Mouse (Mus musculus): ENCODE measurements around the gene Cluh.

Gene Cluh

DNA sequence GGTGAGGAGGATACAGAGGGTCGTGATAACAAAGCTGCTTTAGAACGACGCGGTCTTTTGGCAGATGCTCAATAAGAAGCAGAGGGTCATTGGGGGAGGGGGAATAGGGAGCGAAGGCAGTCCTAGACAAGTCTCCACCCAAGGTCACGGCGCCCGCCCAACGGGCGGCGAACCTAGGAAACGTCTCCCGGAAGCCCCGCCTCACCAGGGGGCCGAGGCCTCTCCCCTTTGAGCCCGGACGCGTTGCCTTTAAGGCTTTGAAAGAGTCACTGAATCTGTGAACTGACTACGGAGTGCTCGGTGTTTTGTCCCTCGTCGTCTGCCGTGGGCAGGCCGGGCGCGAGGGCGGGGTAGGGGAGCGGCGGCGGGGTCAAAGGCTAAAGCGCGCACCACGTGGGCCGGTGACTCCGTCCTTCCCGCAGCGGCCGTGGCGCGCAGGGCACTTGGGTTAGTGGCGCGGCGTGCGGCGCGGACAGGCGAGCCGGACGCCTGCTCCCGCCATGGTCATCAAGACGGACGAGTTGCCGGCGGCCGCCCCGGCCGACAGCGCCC is at the start of gene Cluh:
Gene Cluh (plus strand): TSS at position 401 of the 552 bp plus-strand sequence.
- peak; percentile 92 for DNase-seq

DNA sequence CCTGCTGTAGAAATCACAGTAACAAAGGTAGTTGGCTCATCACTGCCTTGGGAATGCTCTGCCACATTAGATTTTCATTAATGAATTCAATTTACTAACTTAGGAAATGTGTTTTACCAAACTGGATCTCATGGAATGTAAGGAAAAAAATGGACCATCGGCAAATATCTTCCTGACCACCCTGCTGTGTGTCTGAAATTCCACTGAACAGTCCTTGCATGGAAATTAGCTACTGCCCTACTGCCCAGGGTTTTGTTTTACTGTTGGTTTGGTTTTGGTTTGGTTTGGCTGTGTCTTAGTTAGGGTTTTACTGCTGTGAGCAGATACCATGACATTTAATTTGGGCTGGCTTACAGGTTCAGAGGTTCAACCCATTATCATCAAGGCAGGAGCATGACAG is 47.0 kb upstream of the Cluh start:
- no peak for DNase-seq

DNA sequence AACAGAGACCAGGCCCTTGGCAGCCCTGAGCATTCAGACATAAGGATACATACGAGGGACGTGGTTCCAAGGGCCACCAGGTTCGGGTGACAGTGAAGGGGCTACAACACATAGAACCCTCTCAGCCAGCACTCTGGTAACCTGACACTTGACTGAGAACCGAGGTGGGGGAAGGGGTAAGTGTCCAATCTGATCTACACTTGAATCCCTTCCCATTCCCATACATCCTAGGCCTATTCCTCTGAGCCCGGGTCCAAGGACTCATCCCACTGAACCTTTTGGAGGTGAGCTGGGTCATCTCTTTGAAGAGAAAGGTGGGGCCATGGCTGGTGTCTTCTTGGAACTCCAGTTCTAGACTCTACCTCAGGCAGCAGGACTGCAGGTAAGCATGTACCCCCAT is 39.2 kb upstream of the Cluh start:
- no peak for DNase-seq

DNA sequence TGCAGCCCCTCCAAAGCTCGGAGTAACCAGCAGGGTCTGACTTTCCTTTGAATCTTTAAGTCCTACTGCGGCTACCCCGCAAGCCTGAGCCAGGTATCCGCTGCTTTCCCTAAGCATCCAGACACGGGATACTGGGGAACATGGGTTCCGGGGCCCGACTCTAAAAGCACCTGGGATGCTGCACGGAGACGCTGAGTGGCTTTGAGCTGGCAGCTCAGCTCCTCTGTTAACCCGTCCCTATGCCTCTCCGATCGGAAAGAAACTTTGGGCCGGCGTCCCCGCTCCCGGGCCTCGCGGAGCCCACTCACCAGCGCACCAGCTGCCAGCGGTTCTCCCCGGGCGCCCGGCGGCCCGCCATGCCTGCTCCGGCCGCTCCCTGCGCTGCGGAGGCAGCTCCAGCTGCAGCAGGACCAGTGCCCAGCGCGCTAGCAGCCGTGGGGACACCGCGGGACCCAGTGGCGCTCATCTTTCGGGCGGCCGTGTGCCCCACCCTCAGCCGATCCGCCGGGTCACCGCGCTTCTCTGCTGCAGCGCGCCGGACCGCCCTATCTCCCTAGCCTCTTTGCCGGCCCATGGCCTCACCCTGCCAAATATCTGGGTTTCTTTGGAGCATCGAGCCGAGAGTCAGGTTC is 38.6 kb upstream of the Cluh start, which contains the start of gene Rap1gap2:
Gene Rap1gap2 (minus strand): TSS at position 371 of the 632 bp plus-strand sequence.
- DNase-seq = no peak

DNA sequence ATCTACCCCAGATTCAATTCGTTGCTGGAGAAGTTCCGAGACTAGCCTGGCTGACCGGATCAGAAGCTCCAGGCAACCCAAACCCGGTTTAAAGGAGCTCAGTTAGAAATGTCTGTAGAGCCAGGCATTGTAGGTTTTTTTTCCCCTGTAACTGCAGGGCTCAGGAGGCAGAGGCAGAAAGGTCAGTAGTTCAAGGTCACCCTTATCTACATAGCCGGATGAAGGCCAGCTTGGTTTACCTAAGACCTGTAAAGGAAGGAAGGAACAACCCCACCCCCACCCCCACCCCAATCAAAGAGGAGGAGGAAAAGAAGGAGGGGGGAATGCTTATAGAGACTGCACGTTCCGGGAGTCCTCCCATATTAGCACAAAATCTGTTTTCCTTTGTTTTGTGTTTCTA is 37.9 kb upstream of the Cluh start:
- no peak for DNase-seq

DNA sequence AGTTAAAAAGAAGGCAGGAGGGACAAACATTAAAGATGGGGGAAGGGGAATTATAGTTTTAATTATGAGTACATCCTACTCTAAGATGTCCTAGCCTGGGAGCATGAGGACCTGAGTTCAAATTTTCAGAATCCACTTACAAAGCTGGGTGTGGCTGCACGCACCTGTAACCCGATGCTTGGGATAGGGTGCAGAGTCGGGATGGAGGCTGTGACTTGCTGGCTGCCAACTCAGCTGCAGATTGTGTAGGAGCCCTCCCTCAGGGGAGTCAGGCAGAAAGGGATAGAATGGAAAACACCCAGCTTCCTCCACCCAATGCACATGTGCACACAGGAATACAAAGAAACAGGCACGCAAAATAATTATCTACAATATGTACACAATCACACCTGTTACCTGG is 35.9 kb upstream of the Cluh start:
- DNase-seq = no peak

DNA sequence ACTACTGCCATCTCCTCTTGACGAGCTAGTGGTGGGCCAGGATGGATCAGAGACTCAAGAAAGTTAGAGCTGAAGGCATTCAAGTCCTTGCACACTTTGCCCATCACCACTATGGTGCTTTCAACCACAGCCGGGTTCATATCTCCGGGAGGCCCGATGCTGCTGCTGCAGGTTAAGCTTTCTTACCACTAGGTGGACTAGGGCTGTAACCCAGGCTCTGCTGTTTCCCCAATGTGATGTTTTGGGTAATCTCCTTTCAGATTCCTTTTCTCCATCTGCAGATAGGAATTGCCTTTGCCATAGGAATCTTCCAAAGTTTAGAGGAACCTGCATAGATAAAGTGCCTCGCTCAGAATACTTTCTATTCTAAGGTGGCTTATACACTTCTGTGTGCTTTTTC is 33.7 kb upstream of the Cluh start:
- no peak for DNase-seq

DNA sequence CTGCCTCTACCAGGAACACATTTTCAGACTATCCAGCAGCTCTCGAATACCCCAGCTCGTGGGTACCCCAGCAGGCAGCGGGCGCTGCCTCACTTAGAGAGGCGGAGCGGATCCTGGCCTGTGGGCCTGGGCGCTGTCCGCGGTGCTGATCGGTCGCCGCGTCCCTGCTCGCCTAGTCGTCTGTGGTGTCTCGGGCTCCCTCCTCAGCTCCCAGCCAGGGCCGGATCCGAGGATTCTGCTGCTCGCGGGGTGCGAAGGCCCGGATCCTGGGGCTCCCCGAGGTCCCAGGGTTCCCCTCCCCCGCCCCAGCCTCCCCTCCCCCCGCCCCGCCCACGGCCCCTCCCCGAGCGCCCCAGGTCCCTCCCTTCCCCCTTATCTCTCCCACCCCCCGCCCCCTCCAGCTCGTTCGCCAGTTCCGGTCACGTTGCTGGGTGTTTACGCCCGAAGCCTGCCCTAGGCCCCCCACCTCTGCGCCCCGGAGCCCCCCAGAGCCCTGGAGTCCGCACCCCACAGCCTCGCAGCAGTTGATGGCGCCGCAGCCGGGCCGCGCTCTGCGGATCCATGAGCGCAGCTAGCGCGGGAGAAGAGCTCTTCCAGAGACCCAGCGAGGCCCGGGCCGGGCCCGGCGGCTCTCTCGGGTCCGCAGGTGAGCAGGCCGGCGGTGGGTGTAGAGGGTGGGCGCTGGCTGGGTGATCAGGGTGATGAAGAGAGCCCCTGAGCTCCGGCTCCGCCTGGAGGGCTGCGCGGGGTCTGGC is 29.9 kb upstream of the Cluh start, which contains the start of gene Ccdc92b:
Gene Ccdc92b (plus strand): TSS at position 405 of the 755 bp plus-strand sequence.
- DNase-seq = peak; percentile 73 to 77

DNA sequence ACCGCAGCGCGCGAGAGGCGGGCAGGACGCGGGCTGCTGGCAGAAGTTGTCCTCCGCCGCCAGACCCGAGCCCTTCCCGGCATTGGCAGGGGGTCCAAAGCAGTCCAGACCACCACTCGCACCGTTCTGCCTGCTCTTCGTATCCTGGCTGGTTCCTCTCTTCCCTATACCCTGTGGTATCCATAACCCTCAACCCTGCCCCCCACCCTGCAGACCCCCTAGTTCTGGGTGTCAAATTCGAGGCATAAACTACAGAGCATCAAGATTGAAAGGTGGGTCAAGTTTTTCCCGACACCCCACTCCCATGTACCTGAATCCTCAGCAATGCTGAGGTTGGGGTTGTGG is 29.4 kb upstream of the Cluh start:
- DNase-seq = no peak

DNA sequence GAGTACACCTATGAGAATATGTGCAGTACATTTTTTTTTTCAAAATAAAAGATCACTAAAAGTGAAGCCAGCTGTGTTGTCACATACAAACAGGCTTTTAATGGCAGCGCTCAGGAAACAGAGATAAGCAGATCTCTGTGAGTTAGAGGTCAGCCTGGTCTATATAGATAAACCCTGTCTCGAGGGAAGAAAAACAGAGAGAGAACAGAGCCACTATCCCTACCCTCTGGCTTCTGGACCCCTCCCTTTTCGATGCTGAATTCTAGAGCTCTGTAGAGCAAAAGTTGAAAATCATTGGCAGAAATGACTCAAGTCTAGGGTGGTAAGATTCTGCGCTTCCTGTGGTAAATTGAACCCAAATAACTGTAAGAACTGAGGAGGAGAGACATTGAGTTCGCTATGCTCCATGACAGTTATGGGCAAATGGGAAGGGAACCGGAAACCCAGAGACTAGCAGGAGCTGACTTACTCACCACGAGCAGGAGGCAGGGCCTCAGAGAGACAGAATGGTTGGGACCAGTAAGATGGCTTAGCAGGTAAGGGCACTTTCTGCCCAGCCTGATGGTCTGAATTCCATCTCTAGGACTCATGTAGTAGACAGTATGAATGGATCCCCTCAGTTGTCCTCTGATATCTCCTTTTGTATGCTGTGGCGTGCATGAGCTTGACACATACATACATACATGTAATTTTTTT is 27.2 kb upstream of the Cluh start:
- DNase-seq = no peak

DNA sequence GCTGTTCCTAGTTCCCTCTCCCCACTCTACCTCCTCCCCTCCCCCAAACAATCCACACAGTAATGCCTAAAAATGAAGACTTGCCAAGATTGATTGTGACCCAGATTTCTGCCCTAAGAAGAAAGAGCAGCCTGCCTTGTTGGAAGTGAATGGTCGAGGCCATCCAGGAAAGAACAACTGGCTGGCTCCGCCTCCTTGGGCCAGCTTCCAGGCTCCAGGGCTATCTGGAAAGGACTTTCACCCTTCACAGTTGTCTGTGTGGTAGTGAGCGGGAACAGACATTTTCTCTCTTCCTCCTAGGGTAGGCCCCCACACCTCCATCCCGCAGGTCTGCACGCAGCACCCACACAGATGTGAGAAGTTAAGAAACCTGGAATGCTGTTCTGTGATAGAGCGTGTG is 25.6 kb upstream of the Cluh start:
- no peak for DNase-seq

DNA sequence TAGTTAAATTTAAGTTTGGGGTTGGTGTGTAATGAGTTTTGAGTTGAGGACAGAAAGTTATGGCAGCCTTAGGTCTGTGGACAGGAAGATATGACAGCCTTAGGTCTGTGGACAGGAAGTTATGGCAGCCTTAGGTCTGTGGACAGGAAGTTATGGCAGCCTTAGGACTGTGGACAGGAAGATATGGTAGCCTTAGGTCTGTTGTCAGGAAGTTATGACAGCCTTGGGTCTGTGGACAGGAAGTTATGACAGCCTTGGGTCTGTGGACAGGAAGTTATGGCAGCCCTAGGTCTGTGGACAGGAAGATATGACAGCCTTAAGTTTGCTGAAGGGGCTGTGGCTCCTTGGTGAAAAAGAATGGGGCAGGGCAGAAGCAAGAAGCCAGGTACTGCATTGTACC is 24.0 kb upstream of the Cluh start:
- DNase-seq = no peak

DNA sequence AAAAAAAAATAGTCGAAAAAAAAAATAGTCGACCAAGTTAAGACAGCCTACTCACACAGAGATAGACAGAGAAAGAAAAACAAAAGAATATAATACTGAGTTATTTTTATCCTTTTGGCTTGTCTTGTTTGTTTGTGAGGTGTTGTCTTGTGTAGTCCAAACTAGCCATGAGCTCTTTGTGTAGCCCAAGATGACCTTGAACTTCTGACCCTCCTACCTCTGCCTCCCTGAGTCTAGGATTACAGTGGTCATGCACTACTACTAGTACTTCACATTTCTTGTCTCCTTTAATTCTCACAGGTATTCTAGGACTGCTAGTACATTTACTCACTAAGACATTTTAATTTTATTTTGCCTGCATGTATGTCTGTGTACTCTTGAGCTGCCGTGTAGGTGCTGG is 21.8 kb upstream of the Cluh start:
- DNase-seq = no peak

DNA sequence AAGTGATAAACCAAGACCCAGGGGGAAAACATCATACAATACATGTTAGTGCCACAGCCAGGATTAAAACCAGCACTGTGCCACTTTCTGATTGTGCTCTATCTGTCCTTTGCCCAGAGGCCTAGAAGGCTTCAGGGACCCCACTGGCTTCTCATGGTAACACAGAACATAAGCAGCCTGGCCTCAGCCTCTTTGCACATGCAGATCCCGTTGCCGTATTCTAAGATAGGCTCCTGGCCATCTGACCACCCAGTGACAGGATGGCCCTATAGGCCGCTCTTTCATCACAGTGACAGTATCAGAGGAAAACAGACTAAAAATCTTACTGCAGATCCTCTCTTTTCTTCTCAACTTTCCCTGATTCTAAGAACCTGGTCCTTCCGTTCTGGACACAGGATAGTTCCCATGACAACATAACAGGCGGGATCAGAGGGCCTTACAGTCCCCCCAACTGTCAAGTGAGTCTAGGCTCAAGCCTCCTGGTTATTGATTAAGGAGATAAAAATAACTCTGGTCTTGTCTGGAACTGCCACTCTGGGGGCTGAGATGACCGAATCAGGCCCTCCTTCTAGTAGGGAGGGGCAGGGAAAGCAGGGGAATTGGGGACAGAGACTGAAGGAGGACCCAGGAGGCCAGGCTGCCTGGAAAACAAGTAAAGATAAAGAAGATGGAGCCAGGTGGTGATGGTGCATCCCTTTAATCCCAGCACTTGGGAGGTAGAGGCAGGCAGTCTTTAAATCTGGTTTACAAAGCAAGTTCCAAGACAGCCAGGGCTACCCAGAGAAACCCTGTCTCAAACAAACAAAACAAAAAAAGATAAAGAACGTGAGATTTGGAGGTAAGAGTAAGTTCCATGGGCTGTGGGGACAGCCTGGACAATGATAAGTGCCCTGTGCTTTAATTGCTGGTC is 17.2 kb upstream of the Cluh start:
- no peak for DNase-seq

DNA sequence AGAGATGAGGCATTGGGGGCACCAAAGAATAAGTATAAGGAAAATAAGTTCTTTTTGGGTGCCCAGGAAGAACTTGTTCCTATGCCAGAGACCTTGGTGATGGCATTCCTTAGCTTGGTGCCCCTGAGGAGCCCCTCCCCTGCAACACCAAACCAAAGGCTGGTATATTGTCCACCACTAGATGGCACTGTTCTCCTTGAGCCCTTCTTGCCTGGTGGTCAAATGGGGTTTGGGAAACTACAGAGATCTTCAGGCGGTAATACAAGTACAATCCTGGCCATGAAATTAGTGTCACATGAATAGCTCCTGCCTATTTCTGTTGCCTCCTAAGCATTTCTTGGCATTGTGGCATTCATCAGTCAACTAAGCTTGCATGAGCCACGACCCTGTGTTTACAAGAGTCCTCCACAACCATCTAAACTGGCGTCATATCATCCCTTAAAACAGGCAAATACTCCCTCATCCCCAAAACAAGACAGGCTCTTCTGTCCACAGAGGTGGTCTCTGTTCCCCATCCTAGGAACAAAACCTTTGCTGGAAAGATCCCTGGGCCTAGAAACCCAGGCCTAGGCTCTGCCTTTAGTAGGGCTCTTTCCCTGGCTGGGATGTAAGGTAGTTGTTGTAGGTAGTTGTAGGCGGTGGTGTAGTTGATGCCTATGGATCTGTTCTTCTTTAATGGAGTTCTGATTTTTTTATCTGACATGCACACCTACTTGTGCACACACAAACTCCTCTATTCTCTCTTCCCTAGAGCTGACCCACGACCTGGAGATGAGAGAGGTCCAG is 14.6 kb upstream of the Cluh start:
- peak; percentile 69 to 71 for DNase-seq

DNA sequence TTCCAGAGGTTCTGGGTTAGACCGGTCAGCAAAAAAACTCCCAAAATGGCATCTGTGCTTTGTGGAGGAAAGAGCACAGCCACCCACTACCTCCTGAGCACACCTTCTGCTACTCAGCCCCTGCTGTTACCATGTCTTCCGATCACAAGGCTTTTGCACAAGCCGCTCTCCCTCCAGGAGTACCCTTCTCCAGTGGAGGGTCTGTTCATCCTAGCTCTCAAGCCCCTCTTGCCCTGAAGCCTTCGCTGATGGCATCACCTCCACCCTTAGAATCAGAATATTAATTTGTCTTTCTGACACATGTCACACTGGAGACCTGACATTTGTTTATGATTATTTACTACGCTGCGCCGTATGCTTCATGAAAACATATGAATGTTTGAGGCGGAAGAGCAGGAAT is 11.8 kb upstream of the Cluh start:
- no peak for DNase-seq

DNA sequence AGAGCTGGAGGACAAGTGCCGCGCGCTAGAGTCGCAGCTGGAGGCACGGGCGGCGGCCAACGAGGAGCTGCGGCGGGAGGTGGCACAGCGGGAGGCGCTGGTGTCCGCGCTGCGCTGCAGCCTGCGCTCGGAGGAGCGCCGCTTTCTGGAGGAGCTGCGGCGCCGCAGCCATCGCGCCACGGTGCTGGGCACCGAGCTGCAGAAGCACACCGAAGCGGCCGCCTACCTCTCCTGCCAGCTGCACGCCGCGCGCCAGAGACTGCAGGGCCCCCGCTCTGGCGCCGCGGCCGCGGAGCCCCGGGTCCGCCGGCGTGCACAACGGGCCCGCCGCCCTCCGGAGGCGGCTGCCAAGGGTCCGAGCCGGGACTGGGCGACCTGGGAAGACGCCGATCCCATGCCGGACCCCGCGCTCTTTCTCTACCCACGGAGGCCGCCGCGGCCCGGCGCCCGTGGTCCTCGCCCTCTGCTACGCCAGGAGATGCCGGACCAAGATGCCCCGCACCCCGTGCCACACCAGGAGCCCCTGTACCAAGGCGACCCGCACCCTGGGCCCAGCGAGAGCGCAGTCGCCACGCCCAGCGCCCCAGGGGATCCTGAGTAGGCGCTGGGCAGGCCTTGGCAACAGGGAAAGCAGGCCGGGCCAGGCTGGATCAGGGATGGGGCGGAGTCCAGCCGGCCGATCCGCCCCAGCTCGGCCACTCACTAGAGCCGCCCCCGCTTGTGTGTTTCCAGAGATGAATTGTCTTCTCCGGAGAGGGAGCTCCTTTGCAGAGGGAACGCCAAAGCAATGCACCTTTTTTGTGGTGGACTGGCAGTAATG is 11.1 kb upstream of the Cluh start:
- peak; percentile 44 to 48 for DNase-seq

DNA sequence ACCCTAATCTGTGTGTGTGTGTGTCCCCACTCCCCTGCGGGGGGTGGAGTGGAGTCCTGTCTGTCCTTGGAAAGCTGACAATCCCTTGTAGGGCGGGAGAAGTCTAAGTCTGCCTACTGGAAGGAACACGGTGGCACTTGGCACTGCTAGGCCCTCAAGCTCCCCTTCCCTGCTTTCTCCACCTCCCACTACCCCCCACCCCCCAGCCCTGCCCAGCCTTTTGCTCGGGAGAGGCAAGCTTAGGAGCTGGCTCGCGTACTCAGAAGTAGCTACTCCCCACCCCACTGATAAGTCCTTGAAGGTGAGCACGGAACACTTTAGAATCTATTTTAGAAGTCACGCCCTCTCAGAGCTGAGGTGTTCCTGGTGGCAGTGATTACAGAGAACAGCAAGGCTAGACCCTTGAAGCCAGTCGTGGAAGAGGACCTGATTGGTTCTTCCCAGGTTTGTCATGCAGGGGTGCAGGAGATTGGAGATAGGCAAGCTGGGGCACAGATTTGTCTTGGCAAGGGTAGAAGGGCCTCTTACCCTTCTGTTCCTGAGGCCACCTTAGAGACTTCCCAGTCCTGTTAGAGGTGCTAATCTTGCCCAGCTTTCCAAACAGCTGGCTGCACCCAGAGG is 10.4 kb upstream of the Cluh start:
- DNase-seq = no peak

DNA sequence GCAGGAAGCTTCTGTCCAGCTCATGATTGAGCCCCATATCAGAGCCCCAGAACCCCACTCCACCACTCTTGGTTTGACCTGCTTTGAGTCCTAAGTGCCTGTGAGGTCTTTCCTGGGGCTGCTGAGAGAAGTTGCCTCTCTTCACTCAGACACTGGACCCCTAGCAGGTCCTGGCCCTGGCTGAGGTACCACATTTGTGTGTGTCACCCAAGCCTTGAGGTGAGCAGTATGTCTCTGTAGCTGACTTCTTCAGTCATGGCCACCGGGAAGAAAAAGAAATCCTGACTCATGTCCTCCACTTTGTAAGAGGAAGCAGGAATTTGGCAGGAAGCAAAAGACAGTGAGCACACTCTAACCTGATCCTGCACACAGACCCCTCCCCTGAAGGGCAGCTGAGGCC is 9.7 kb upstream of the Cluh start:
- DNase-seq = no peak

DNA sequence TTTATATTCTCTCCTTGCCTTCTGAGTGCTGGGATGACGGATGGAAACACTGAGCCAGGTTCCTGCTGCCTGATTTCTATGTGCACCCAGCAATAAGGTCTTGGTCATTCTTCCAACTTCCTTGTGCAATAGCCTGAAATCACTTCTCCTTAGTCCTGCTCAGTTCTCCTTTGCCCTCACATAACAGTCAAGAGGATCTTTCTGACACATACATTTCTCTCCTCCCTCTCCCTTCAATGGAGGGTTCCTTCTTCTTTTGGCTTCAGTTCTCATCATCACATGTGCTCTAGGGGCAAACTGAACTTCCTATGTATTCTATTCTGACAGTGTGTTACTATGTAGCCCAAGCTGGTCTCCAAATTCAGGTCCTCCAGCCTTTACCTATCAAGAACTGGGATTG is 1.3 kb upstream of the Cluh start:
- no peak for DNase-seq

All from B cell, adult 2 months (primary cell).